Comparison of ENCODE assay signal across 8 mouse cellular contexts in the genomic region with DNA sequence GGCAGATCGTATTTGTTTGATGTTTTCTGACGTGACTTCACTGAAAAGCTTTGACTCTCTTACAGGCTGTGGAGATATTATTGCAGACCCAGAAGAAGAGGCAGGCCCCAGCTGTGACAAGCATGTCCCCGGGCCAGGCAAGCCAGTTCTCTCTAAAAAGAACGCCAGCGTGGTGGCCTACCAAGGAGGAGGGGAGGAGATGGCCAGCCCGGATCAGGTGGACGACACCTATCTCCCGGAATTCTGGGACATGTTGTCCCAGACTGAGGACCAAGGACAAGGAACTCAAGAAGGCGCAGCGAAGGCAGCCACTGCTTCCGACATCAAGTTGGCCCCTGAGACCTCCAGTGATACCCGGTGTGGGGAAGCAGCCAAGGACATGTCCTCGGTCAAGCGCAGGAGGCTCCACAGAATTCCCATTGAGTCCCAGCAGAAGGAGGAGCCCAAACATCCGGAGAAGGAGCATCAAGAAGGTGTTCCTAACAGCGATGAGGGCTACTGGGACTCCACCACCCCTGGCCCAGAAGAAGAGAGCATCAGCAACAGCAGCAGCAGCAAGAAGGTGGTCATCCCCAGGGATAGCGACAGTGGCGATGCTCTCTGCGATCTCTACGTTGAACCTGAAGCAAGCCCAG. TPM values are rescaled to one million over a fixed set of nuclear protein-coding genes. Genes with fewer than 3 reads are reported as not detected.
DNase-seq lines count a peak whose midpoint lies in the region; ATAC-seq and TF ChIP-seq lines count a peak whose summit lies in the region.

No protein-coding gene starts in this region.

- no peak for TF ChIP-seq CTCF in testis, adult 2 months (IDR thresholded peaks at IDR 0.05; ENCODE audit: control insufficient read depth, insufficient read depth, insufficient replicate concordance, low read depth, low read length)
- TF ChIP-seq CTCF in small intestine, adult 2 months (IDR thresholded peaks at IDR 0.05; ENCODE audit: extremely low read depth, insufficient read length, insufficient replicate concordance, low read depth, low read length) = no peak

- no peaks in the 10 kb centered on the region for H3K36me3 ChIP-seq in testis, adult 2 months (ENCODE audit: control insufficient read depth, insufficient read depth, low read length)
- H3K36me3 ChIP-seq in limb, embryonic 12.5 days = no peaks in the 10 kb centered on the region
- H3K36me3 ChIP-seq in small intestine, adult 2 months (ENCODE audit: control insufficient read depth, insufficient read depth, low read length) = no peaks in the 10 kb centered on the region

- peaks cover 17% of the 10 kb centered on the region for H3K4me1 ChIP-seq in testis, adult 2 months (ENCODE audit: control insufficient read depth, insufficient read depth, low read length)
- H3K4me1 ChIP-seq in limb, embryonic 12.5 days (replicated peaks) = peaks cover 6% of the 10 kb centered on the region; the same call in 1 of the 2 replicates
- H3K4me1 ChIP-seq in small intestine, adult 2 months (ENCODE audit: control insufficient read depth, insufficient read depth, insufficient read length, low read length) = peaks cover 6% of the 10 kb centered on the region

- no peaks in the 10 kb centered on the region for H3K9me3 ChIP-seq in limb, embryonic 12.5 days

- intact Hi-C loops in heart, postnatal 10 days (cut with DNase I) = no loop called here

- H3K4me3 ChIP-seq in testis, adult 2 months (ENCODE audit: control insufficient read depth, low read depth, low read length) = peak overlapping the region; percentile 80
- peak overlapping the region; percentile 60 for H3K4me3 ChIP-seq in limb, embryonic 12.5 days (replicated peaks)
- peak overlapping the region; percentile 62 for H3K4me3 ChIP-seq in small intestine, adult 2 months (ENCODE audit: low read depth, low read length)

- H3K4me2 ChIP-seq in limb, embryonic 12.5 days = peak overlapping the region; percentile 87

- ATAC-seq in limb, embryonic 12.5 days (ENCODE audit: insufficient number of reproducible peaks, insufficient read depth, low FRiP score, low TSS enrichment, low read depth) = no peak

- peak; percentile 19; the same call in 1 of the 2 replicates for TF ChIP-seq POLR2A in testis, adult 2 months (IDR thresholded peaks at IDR 0.05; ENCODE audit: control insufficient read depth, low read depth, low read length)
- no peak for TF ChIP-seq POLR2A in small intestine, adult 2 months (IDR thresholded peaks at IDR 0.05; ENCODE audit: low read depth, low read length)

- H3K27ac ChIP-seq in testis, adult 2 months (ENCODE audit: control insufficient read depth, insufficient read depth, low read depth, low read length) = no peak overlapping the region
- H3K27ac ChIP-seq in limb, embryonic 12.5 days = no peak overlapping the region
- H3K27ac ChIP-seq in small intestine, adult 2 months (ENCODE audit: insufficient read depth, low read depth, low read length) = no peak overlapping the region

- H3K9ac ChIP-seq in limb, embryonic 12.5 days (replicated peaks) = peak overlapping the region; percentile 73; the same call in 1 of the 2 replicates

- WGBS in limb, embryonic 12.5 days = 54% methylated on average over 20 of the region's 20 CpGs
- WGBS in small intestine, adult 2 months = 68% methylated on average over 20 of the region's 20 CpGs

- peaks cover 5% of the 10 kb centered on the region for H3K27me3 ChIP-seq in testis, adult 2 months (ENCODE audit: control insufficient read depth, insufficient read depth, low read length)
- peaks cover 42% of the 10 kb centered on the region for H3K27me3 ChIP-seq in limb, embryonic 12.5 days
- H3K27me3 ChIP-seq in small intestine, adult 2 months (ENCODE audit: control insufficient read depth, insufficient read depth, low read length) = peaks cover 19% of the 10 kb centered on the region

- DNase-seq in heart, adult 11 months = peak; percentile 77
- no peak for DNase-seq in heart, postnatal 10 days
- DNase-seq in testis, postnatal 14 days (ENCODE audit: low spot score) = no peak
- no peak for DNase-seq in gastrocnemius, postnatal 10 days
- no peak for DNase-seq in urinary bladder, postnatal 10 days (ENCODE audit: low spot score)

RNA-seq across cellular contexts. Expression of gene Amer2, which starts 6.4 kb away (rescaled TPM):
- under 1 TPM in 1 of 2 experiments, not detected in 1; 0.02 TPM for total RNA-seq in heart, postnatal 10 days (2021)
- 37.6 and 44.4 TPM in 2 replicates for polyA plus RNA-seq in testis, adult 2 months (2012; rRNA removed)
- 3.9 and 4.6 TPM in 2 replicates for polyA plus RNA-seq in limb, embryonic 12.5 days (2016; fragmentation: Nextera tagmentation; extraction: Ambion mirVana)
- polyA plus RNA-seq in small intestine, adult 2 months (2012; rRNA removed) = 0.18 TPM in 1 of 2 replicates, not detected in the other
- total RNA-seq in gastrocnemius, postnatal 10 days (2021) = under 1 TPM; 0.21 to 0.25 TPM
